Mouse (Mus musculus): ENCODE results near the gene Sirpb1a. TPM values are rescaled to one million over a fixed set of nuclear protein-coding genes. Genes with fewer than 3 reads are reported as not detected.
"Not testable (repeated sequence)": the region's sequence is repeated elsewhere in the genome, so short reads cannot be mapped to it uniquely, and the experiment has no call there.

Gene Sirpb1a
- not detected for total RNA-seq (2021)

GRCm38 (mm10) chr3:15426447-15426846 lies at the start of gene Sirpb1a:
TSS of gene Sirpb1a (minus strand) at chr3:15426520.
- DNase-seq; intact Hi-C loops (cut with DNase I): not testable (repeated sequence)

GRCm38 (mm10) chr3:15474831-15475230 lies 48.5 kb upstream of the Sirpb1a start:
- DNase-seq; intact Hi-C loops (cut with DNase I): not testable (repeated sequence)

GRCm38 (mm10) chr3:15470158-15470557 lies 43.8 kb upstream of the Sirpb1a start:
- DNase-seq; intact Hi-C loops (cut with DNase I): not testable (repeated sequence)

- DNase-seq; intact Hi-C loops (cut with DNase I): not testable (repeated sequence)
These were observed 17.6 kb upstream of the Sirpb1a start for GRCm38 (mm10) chr3:15443936-15444335.

GRCm38 (mm10) chr3:15439844-15440243 lies 13.5 kb upstream of the Sirpb1a start:
- intact Hi-C loops (cut with DNase I); DNase-seq: not testable (repeated sequence)

- intact Hi-C loops (cut with DNase I) = no loop called here
- no peak for DNase-seq
These were observed 1.6 kb upstream of the Sirpb1a start for GRCm38 (mm10) chr3:15427917-15428316.

GRCm38 (mm10) chr3:15355690-15356089 lies 70.6 kb downstream of the Sirpb1a start:
- DNase-seq; intact Hi-C loops (cut with DNase I): not testable (repeated sequence)

GRCm38 (mm10) chr3:15350318-15350717 lies 76.0 kb downstream of the Sirpb1a start:
- DNase-seq; intact Hi-C loops (cut with DNase I): not testable (repeated sequence)

GRCm38 (mm10) chr3:15345606-15346005 lies 80.7 kb downstream of the Sirpb1a start:
- intact Hi-C loops (cut with DNase I) = not testable (repeated sequence)

GRCm38 (mm10) chr3:15340287-15340686 lies 86.0 kb downstream of the Sirpb1a start:
- no peak for DNase-seq
- intact Hi-C loops (cut with DNase I) = no loop called here

More at GRCm38 (mm10) chr3:15345606-15346005, 80.7 kb downstream of the Sirpb1a start:
- not testable (repeated sequence) for DNase-seq

GRCm38 (mm10) chr3:15334182-15334581 lies 92.1 kb downstream of the Sirpb1a start:
- intact Hi-C loops (cut with DNase I) = loop anchor here (5.0 to 10.0 kb wide), 2 partner anchors 513 to 551 kb away; partner anchors contain the start of gene Sirpb1c

GRCm38 (mm10) chr3:15332063-15332462 lies 94.3 kb downstream of the Sirpb1a start, which contains the start of gene Gm9733:
TSS of gene Gm9733 (minus strand) at chr3:15332302.
- intact Hi-C loops (cut with DNase I) = loop anchor here (5.0 to 10.0 kb wide), 2 partner anchors 515 to 553 kb away; partner anchors contain the start of gene Sirpb1c
- no peak for DNase-seq

More at GRCm38 (mm10) chr3:15334182-15334581, 92.1 kb downstream of the Sirpb1a start:
- DNase-seq = no peak

GRCm38 (mm10) chr3:15331545-15331944 lies 94.8 kb downstream of the Sirpb1a start:
- no peak for DNase-seq
- intact Hi-C loops (cut with DNase I) = loop anchor here (5.0 to 10.0 kb wide), 2 partner anchors 516 to 553 kb away; partner anchors contain the start of gene Sirpb1c

- no peak for DNase-seq
- intact Hi-C loops (cut with DNase I) = no loop called here
These were observed 96.8 kb downstream of the Sirpb1a start for GRCm38 (mm10) chr3:15329549-15329948.

Other genes starting within 250 kb of the Sirpb1a start
- gene Gm9733, start 94.2 kb downstream of the Sirpb1a start, total RNA-seq (2021) = not detected
- not detected for gene Sirpb1b, start 148.5 kb upstream of the Sirpb1a start, total RNA-seq (2021)

Measured in heart, postnatal 36 days (tissue).